In the genomic region with DNA sequence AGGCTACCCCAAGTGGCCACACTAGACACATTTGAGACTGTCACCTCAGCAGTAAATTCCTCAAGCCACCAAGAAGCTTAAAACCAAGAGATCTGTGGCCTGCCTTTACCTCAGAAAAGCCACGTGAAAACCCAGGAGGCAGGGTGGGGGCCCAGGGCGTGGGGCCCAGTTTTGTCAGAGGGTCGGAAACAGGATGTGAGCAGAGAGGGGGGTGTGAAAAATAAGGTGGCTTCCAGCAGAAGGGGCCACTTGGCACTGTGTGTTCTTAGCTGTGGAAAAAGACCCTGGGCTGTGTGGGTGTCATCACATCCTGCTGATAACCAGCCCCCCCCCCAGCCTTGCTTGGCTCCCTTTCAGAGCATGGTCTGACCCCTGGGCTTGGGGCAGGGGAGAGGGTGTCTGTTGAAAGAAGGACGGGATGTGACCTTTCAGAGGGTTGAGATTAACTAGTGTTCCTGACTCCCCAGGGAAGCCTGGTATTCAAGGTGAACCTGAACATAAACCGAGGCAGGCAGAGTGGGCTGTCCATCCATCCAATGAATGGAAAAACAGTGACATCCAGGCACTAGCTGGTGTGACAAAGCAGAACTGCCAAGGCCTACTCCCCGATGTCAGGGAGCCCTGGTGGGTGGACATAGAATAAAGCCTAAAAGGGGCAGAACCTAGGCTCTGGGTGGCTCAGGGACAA, we compare ENCODE assay signal across 12 mouse cellular contexts. TPM values are rescaled to one million over a fixed set of nuclear protein-coding genes. Genes with fewer than 3 reads are reported as not detected.
DNase-seq lines count a peak whose midpoint lies in the region; ATAC-seq and TF ChIP-seq lines count a peak whose summit lies in the region.
"Had no signal": no experiment of that assay in that cellular context is flagged by ENCODE, and none has a peak within 500 bp of the region (broad histone marks: within the 10 kb centered on the region; RNA-seq: fewer than 3 reads in every experiment).

No protein-coding gene starts in this region.

- H3K4me2 ChIP-seq in neural tube, embryonic 15.5 days = no peak overlapping the region

- H3K4me1 ChIP-seq in neural tube, embryonic 15.5 days = no peaks in the 10 kb centered on the region

- peak; percentile 71 for ATAC-seq in CD4-positive, CD25-positive, alpha-beta regulatory T cell, adult 4 months
- ATAC-seq in neural tube, embryonic 15.5 days (ENCODE audit: low FRiP score) = no peak

- no peak for TF ChIP-seq CTCF in layer of hippocampus, adult 2 months (conservative IDR thresholded peaks at IDR 0.05)

- DNase-seq in 416B (ENCODE audit: low read depth) = peak; percentile 63
- DNase-seq in induced T-regulatory cell, adult 2 months (ENCODE audit: low read depth) = peak; percentile 94
- DNase-seq in layer of hippocampus, adult 18-20 months (ENCODE audit: low spot score in 2 of 2) = no peak
- DNase-seq in frontal cortex, postnatal 14 days (ENCODE audit: low spot score in 2 of 2) = no peak
- no peak for DNase-seq in cerebellum, postnatal 10 days
- no peak for DNase-seq in layer of hippocampus, adult 2 months (ENCODE audit: low spot score in 2 of 2)

- H3K36me3 ChIP-seq in neural tube, embryonic 15.5 days = no peaks in the 10 kb centered on the region

- H3K27ac ChIP-seq in neural tube, embryonic 15.5 days (replicated peaks) = 0 out of 2 replicates have a peak overlapping the region, but pooled peaks have one; percentile 28
- no peak overlapping the region for H3K27ac ChIP-seq in layer of hippocampus, adult 2 months

- H3K4me3 ChIP-seq in neural tube, embryonic 15.5 days (replicated peaks) = no peak overlapping the region
- H3K4me3 ChIP-seq in layer of hippocampus, adult 2 months = no peak overlapping the region
- H3K4me3 ChIP-seq: erythroblast, embryonic 14.5 days had no signal

- no peak overlapping the region for H3K9ac ChIP-seq in neural tube, embryonic 15.5 days (replicated peaks)

- 82% methylated on average over 6 of the region's 6 CpGs for WGBS in neural tube, embryonic 15.5 days

- H3K27me3 ChIP-seq in neural tube, embryonic 15.5 days (replicated peaks) = no peaks in the 10 kb centered on the region

- no peaks in the 10 kb centered on the region for H3K9me3 ChIP-seq in neural tube, embryonic 15.5 days (replicated peaks)

RNA-seq across cellular contexts. Expression of a gene that starts 21.3 kb away (rescaled TPM):
- polyA plus RNA-seq in CD4-positive, CD25-positive, alpha-beta regulatory T cell, adult 4 months (2017; shearing (Covaris generic)) = 10 to 100 TPM; 20.1 to 45.4 TPM
- polyA plus RNA-seq in neural tube, embryonic 15.5 days (2015; fragmentation: Nextera tagmentation; extraction: Ambion mirVana) = 18.2 and 23.1 TPM in 2 replicates
- 1 to 10 TPM in 1 of 2 experiments, under 1 TPM in 1; 0.91 to 1.4 TPM for total RNA-seq in layer of hippocampus, adult 18-20 months (2021)
- total RNA-seq in layer of hippocampus, adult 2 months (2021) = 1 to 10 TPM; 1.6 to 2.0 TPM

RNA-seq across cellular contexts. Expression of a gene that starts 23.8 kb away (rescaled TPM):
- polyA plus RNA-seq in CD4-positive, CD25-positive, alpha-beta regulatory T cell, adult 4 months (2017; shearing (Covaris generic)) = under 1 TPM; 0.22 to 0.42 TPM
- not detected in 2 replicates for polyA plus RNA-seq in neural tube, embryonic 15.5 days (2015; fragmentation: Nextera tagmentation; extraction: Ambion mirVana)
- total RNA-seq in layer of hippocampus, adult 18-20 months (2021) = not detected
- total RNA-seq in layer of hippocampus, adult 2 months (2021) = not detected
- polyA plus RNA-seq: erythroblast, embryonic 14.5 days; hindbrain, embryonic 11.5 days; limb, embryonic 11.5 days; neural tube, embryonic 14.5 days had no signal

RNA-seq across cellular contexts. Expression of a gene that starts 44.6 kb away (rescaled TPM):
- 10 to 100 TPM; 28.4 to 32.1 TPM for polyA plus RNA-seq in CD4-positive, CD25-positive, alpha-beta regulatory T cell, adult 4 months (2017; shearing (Covaris generic))
- 79.6 and 83.2 TPM in 2 replicates for polyA plus RNA-seq in neural tube, embryonic 15.5 days (2015; fragmentation: Nextera tagmentation; extraction: Ambion mirVana)
- total RNA-seq in layer of hippocampus, adult 18-20 months (2021) = 100 to 1,000 TPM in 1 of 2 experiments, 10 to 100 TPM in 1; 99.8 to 104 TPM
- 100 to 1,000 TPM; 112 to 117 TPM for total RNA-seq in layer of hippocampus, adult 2 months (2021)

RNA-seq across cellular contexts. Expression of a gene that starts 48.4 kb away (rescaled TPM):
- polyA plus RNA-seq in CD4-positive, CD25-positive, alpha-beta regulatory T cell, adult 4 months (2017; shearing (Covaris generic)) = not detected
- polyA plus RNA-seq in neural tube, embryonic 15.5 days (2015; fragmentation: Nextera tagmentation; extraction: Ambion mirVana) = 0.60 and 0.72 TPM in 2 replicates
- under 1 TPM; 0.10 to 0.12 TPM for total RNA-seq in layer of hippocampus, adult 18-20 months (2021)
- under 1 TPM in 1 of 2 experiments, not detected in 1; 0.26 TPM for total RNA-seq in layer of hippocampus, adult 2 months (2021)

Comparison
In these comparisons a context has a peak if more than half of its experiments do, and no peak if none do; other contexts are left out.
1. DNase-seq: peak in 416B (single experiment) and induced T-regulatory cell, adult 2 months (single experiment); none in layer of hippocampus, adult 18-20 months (0 of 2), frontal cortex, postnatal 14 days (0 of 2), cerebellum, postnatal 10 days (0 of 2) and layer of hippocampus, adult 2 months (0 of 2).